In genomic region chr5:24823864-24824405, GRCm38 (mm10) we compare ENCODE assay signal across 31 mouse cellular contexts. TPM values are rescaled to one million over a fixed set of nuclear protein-coding genes. Genes with fewer than 3 reads are reported as not detected.
DNase-seq lines count a peak whose midpoint lies in the region; ATAC-seq and TF ChIP-seq lines count a peak whose summit lies in the region.
"Had no signal": no experiment of that assay in that cellular context is flagged by ENCODE, and none has a peak within 500 bp of the region (broad histone marks: within the 10 kb centered on the region; RNA-seq: fewer than 3 reads in every experiment).

No protein-coding gene starts in this region.

- H3K36me3 ChIP-seq in heart, embryonic 12.5 days = 0 out of 2 replicates have a peak, but pooled peaks cover 9% of the 10 kb centered on the region
- H3K36me3 ChIP-seq in liver, adult 2 months (ENCODE audit: control insufficient read depth, insufficient read depth, low read length) = no peaks in the 10 kb centered on the region
- H3K36me3 ChIP-seq in liver, embryonic 11.5 days (ENCODE audit: control insufficient read depth, insufficient read depth, low read length) = no peaks in the 10 kb centered on the region
- H3K36me3 ChIP-seq: forebrain, embryonic 12.5 days; limb, embryonic 13.5 days; neural tube, embryonic 13.5 days had no signal

- no peak for TF ChIP-seq CTCF in liver, adult 2 months (IDR thresholded peaks at IDR 0.05; ENCODE audit: low read depth, low read length)

- 69% methylated on average over 6 of the region's 6 CpGs for WGBS in heart, embryonic 12.5 days
- WGBS in liver, adult 2 months = 92% methylated on average over 6 of the region's 6 CpGs
- 79% methylated on average over 6 of the region's 6 CpGs for WGBS in liver, embryonic 11.5 days

- no peak overlapping the region for H3K4me2 ChIP-seq in heart, embryonic 12.5 days
- no peak overlapping the region for H3K4me2 ChIP-seq in liver, embryonic 11.5 days
- H3K4me2 ChIP-seq: embryonic facial prominence, embryonic 13.5 days; forebrain, embryonic 12.5 days; hindbrain, embryonic 14.5 days; limb, embryonic 13.5 days; liver, embryonic 13.5 days; neural tube, embryonic 13.5 days had no signal

- H3K9ac ChIP-seq in heart, embryonic 12.5 days = no peak overlapping the region
- no peak overlapping the region for H3K9ac ChIP-seq in liver, adult 2 months (ENCODE audit: low read depth, low read length)
- no peak overlapping the region for H3K9ac ChIP-seq in liver, embryonic 11.5 days (ENCODE audit: low read depth, low read length)
- H3K9ac ChIP-seq: embryonic facial prominence, embryonic 13.5 days; forebrain, embryonic 12.5 days; forebrain, postnatal 0 days; hindbrain, embryonic 14.5 days; limb, embryonic 13.5 days; liver, embryonic 13.5 days; neural tube, embryonic 13.5 days had no signal

- H3K9me3 ChIP-seq in heart, embryonic 12.5 days (replicated peaks) = no peaks in the 10 kb centered on the region
- H3K9me3 ChIP-seq in liver, embryonic 11.5 days (ENCODE audit: control insufficient read depth, low read length) = no peaks in the 10 kb centered on the region
- H3K9me3 ChIP-seq: embryonic facial prominence, embryonic 13.5 days; forebrain, embryonic 12.5 days; limb, embryonic 13.5 days; liver, embryonic 13.5 days; neural tube, embryonic 13.5 days had no signal

- peak overlapping the region; percentile 7; the same call in 1 of the 2 replicates for H3K27ac ChIP-seq in heart, embryonic 12.5 days (ENCODE audit: poor library complexity, severe bottlenecking)
- H3K27ac ChIP-seq in liver, adult 2 months (replicated peaks; ENCODE audit: insufficient read depth, low read depth, low read length) = no peak overlapping the region
- H3K27ac ChIP-seq in liver, embryonic 11.5 days (ENCODE audit: low read depth, low read length) = no peak overlapping the region
- H3K27ac ChIP-seq: embryonic facial prominence, embryonic 13.5 days; forebrain, embryonic 12.5 days; hindbrain, embryonic 14.5 days; layer of hippocampus, adult 2 months; limb, embryonic 13.5 days; liver, embryonic 13.5 days; macrophage; neural tube, embryonic 13.5 days had no signal

- no peak for ATAC-seq in heart, embryonic 12.5 days (ENCODE audit: insufficient number of reproducible peaks, low FRiP score)
- ATAC-seq in liver, embryonic 11.5 days (replicated peaks; ENCODE audit: low FRiP score) = no peak
- peak; percentile 32 for ATAC-seq in CD4-positive, CD25-positive, alpha-beta regulatory T cell, adult 4 months
- ATAC-seq: forebrain, postnatal 0 days; inflammation-experienced regulatory T-cells, adult 6 months; lung, postnatal 0 days had no signal

- H3K4me3 ChIP-seq in heart, embryonic 12.5 days = no peak overlapping the region
- no peak overlapping the region for H3K4me3 ChIP-seq in liver, adult 2 months (ENCODE audit: insufficient read depth, low read depth, low read length)
- no peak overlapping the region for H3K4me3 ChIP-seq in liver, embryonic 11.5 days (ENCODE audit: low read depth, low read length)
- H3K4me3 ChIP-seq: embryonic facial prominence, embryonic 13.5 days; forebrain, embryonic 12.5 days; layer of hippocampus, adult 2 months; limb, embryonic 13.5 days; liver, embryonic 13.5 days; neural tube, embryonic 13.5 days had no signal

- intact Hi-C loops in heart, postnatal 14 days (cut with DNase I) = no loop called here

- H3K27me3 ChIP-seq in heart, embryonic 12.5 days (replicated peaks) = no peaks in the 10 kb centered on the region
- H3K27me3 ChIP-seq in liver, adult 2 months (ENCODE audit: control insufficient read depth, insufficient read depth, low read length) = no peaks in the 10 kb centered on the region
- H3K27me3 ChIP-seq in liver, embryonic 11.5 days (replicated peaks; ENCODE audit: control insufficient read depth, insufficient read depth, low read length) = no peaks in the 10 kb centered on the region
- H3K27me3 ChIP-seq: embryonic facial prominence, embryonic 13.5 days; forebrain, embryonic 12.5 days; limb, embryonic 13.5 days; liver, embryonic 13.5 days; neural tube, embryonic 13.5 days had no signal

- no peak for DNase-seq in heart, postnatal 14 days
- DNase-seq in liver, adult 2 months (ENCODE audit: extremely low read depth, low read depth, low spot score) = peak; percentile 20
- DNase-seq in liver, embryonic 11.5 days (ENCODE audit: low spot score) = no peak
- peak; percentile 34 for DNase-seq in induced T-regulatory cell, adult 2 months (ENCODE audit: low read depth)
- DNase-seq in ovary, postnatal 36 days (ENCODE audit: low spot score) = no peak
- DNase-seq: adrenal gland, postnatal 25 days; cerebellum, adult 11-12 months; cerebellum, adult 9-11 months; embryo, embryonic 11 days; forebrain, postnatal 0 days; gastrocnemius, postnatal 14 days; heart, adult 18-20 months; heart, postnatal 36 days; kidney, adult 11 months; kidney, postnatal 36 days; liver, embryonic 13.5 days; lung, adult 18-20 months; retina, postnatal 1 day; right cerebral cortex, postnatal 14 days; thymus, postnatal 4 days had no signal

- TF ChIP-seq POLR2A in liver, adult 2 months (IDR thresholded peaks at IDR 0.05; ENCODE audit: extremely low read depth, insufficient read depth, low read length) = no peak

- H3K4me1 ChIP-seq in heart, embryonic 12.5 days (replicated peaks) = peaks cover 65% of the 10 kb centered on the region
- peaks cover 34% of the 10 kb centered on the region for H3K4me1 ChIP-seq in liver, adult 2 months (ENCODE audit: control insufficient read depth, insufficient read depth, low read length)
- H3K4me1 ChIP-seq in liver, embryonic 11.5 days (replicated peaks; ENCODE audit: control insufficient read depth, insufficient read depth, low read length) = peaks cover 2% of the 10 kb centered on the region; the same call in 1 of the 2 replicates

- peaks cover 45% of the 10 kb centered on the region for H3K79me2 ChIP-seq in liver, adult 2 months (ENCODE audit: control insufficient read depth, insufficient read depth, low read length)

RNA-seq across cellular contexts. Expression of gene Rheb, which starts 18.5 kb away (rescaled TPM):
- polyA plus RNA-seq in heart, embryonic 12.5 days (2016; fragmentation: Nextera tagmentation; extraction: Ambion mirVana) = 260 and 270 TPM in 2 replicates
- 10 to 100 TPM; 71.6 to 78.1 TPM for total RNA-seq in heart, postnatal 14 days (2021)
- total RNA-seq in liver, adult 2 months (2014; rRNA removed) = 31.3 and 31.7 TPM in 2 replicates
- polyA plus RNA-seq in liver, adult 2 months (2012; rRNA removed) = 14.8 and 19.3 TPM in 2 replicates
- polyA plus RNA-seq in liver, embryonic 11.5 days (2014; fragmentation: Nextera tagmentation; extraction: Ambion mirVana) = 168 and 169 TPM in 2 replicates
- polyA plus RNA-seq in CD4-positive, CD25-positive, alpha-beta regulatory T cell, adult 4 months (2017; shearing (Covaris generic)) = 10 to 100 TPM; 72.8 to 96.1 TPM

Comparison
In these comparisons a context has a peak if more than half of its experiments do, and no peak if none do; other contexts are left out.
1. DNase-seq: peak in liver, adult 2 months (single experiment) and induced T-regulatory cell, adult 2 months (single experiment); none in heart, postnatal 14 days (0 of 2), liver, embryonic 11.5 days (single experiment) and ovary, postnatal 36 days (single experiment).